Mouse (Mus musculus) bone marrow macrophage, adult 2 months (primary cell): ENCODE results near the gene Eps8. TPM values are rescaled to one million over a fixed set of nuclear protein-coding genes. Genes with fewer than 3 reads are reported as not detected.

Source experiments
- H3K27ac ChIP-seq: 2 replicates; pipeline ENCODE4 v1.5.1; 2012; ENCODE audit warnings: low read depth, low read length; ENCODE audit not compliant: insufficient read depth
- H3K4me1 ChIP-seq: 2 replicates; pipeline ENCODE4 v1.6.1; 2012; ENCODE audit warnings: low read length; ENCODE audit not compliant: control insufficient read depth, insufficient read depth
- H3K4me3 ChIP-seq: 2 replicates; pipeline ENCODE4 v1.5.1; 2012; ENCODE audit warnings: mild to moderate bottlenecking, low read length, moderate library complexity; ENCODE audit not compliant: insufficient read depth
- CTCF ChIP-seq: IDR thresholded peaks from 2 replicates; pipeline ENCODE4 v1.5.1; 2012; ENCODE audit warnings: low read depth, mild to moderate bottlenecking, low read length, moderate library complexity
- POLR2A ChIP-seq: IDR thresholded peaks from 2 replicates; pipeline ENCODE4 v1.6.1; 2012; ENCODE audit warnings: mild to moderate bottlenecking, low read depth, low read length, borderline replicate concordance
- polyA plus RNA-seq: library from polyadenylated mRNA; stranded (reverse); fragments of >200 nt; gene quantifications from 2 replicates; pipeline ENCODE4 v1.2.4, GENCODE M21; 2012; ENCODE audit not compliant: missing spikeins, insufficient read depth, insufficient read length

Eps8 gene
- polyA plus RNA-seq, 1 experiment: 9.0 TPM

DNA sequence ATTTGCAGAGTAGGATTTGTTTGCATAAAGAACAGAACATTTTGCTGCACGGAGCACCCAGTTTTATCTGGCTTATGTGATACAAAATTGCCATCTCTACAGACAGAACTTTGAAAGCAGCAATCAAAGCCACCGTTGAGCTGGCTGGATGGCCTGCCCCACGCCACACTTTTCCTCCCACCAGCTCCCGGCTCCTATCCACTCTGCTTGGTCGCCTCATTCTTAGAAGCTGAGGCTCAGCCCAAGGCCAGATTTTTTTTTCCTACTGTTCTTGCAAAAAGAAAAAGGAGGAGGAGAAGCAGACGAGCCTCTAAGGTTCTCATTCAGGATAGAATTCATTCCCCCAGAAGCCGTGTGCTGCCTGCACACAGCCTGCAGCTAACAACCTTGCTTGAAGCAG is 80.8 kb downstream of the Eps8 start:
- Histone ChIP-seq H3K4me1 (peaks cover 55% of the 10 kb centered on the region), H3K27ac (no peak overlapping the region), H3K4me3 (no peak overlapping the region)
- TF ChIP-seq POLR2A: no peak
- no peak for TF ChIP-seq CTCF

DNA sequence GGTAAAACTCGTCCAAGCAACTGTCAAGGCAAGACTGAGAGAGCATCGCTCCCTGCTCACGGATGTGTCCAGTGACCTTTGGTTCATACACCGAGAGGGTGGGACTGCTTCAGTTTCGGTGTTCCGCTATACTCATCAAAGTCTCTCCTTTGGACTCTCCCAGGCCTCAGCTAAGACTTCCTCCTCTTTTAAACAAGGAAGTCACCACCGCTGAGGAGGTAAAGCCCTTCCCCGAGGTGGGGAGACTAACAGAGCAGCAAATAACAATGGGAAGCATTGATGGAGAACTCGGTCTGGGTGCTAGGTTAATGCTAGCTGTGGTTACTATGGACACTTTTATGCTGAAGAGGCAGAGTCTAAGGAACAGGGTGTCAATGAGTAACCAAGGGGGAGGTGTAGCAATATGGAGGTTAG is 84.0 kb downstream of the Eps8 start:
- H3K27ac ChIP-seq: peak overlapping the region; percentile 55
- TF ChIP-seq POLR2A (no peak), CTCF (no peak)
- H3K4me1 ChIP-seq: peaks cover 41% of the 10 kb centered on the region
- peak overlapping the region; percentile 50 for H3K4me3 ChIP-seq

DNA sequence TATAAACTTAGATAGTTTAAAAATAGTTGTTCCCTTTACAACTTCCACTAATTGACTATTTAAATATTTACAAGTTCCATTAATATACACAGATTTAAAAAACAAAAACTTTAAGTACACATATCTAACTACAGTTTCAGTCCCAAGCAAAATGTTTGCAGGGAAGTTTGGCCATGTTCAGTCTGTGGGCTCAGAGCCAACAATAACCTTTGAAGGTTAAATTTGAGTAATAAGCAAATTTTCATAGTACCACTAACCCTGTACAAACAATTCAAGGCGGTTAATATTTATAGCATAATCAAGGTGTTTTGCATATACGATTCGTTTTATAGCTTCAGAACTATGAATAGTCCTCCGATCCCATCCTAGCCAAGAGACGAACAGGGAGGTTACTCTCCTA is 84.7 kb downstream of the Eps8 start:
- peak overlapping the region; percentile 50 for H3K4me3 ChIP-seq
- peak overlapping the region; percentile 55 for H3K27ac ChIP-seq
- TF ChIP-seq CTCF: no peak
- no peak for TF ChIP-seq POLR2A
- H3K4me1 ChIP-seq: peaks cover 41% of the 10 kb centered on the region

DNA sequence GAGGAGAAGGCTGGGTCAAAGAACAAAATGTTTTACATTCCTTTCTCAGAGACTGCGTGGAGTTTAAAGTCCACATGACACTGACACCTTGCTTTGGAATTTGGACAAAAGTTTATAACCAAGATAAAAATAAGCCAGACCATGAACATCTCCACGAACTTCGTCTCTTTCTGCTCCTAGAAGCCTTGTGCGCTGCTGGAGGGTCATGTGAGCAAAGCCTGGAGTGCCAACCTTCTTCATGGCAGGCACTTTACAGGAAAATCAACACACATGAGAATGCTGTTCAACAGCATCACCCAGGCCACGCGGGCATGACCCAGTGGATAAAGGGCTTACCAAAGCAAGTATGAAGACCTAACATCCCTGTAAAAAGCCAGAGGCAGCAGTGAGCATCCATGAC is 85.6 kb downstream of the Eps8 start:
- Histone ChIP-seq H3K4me1 (peaks cover 37% of the 10 kb centered on the region), H3K4me3 (no peak overlapping the region), H3K27ac (no peak overlapping the region)
- TF ChIP-seq CTCF (no peak), POLR2A (no peak)

DNA sequence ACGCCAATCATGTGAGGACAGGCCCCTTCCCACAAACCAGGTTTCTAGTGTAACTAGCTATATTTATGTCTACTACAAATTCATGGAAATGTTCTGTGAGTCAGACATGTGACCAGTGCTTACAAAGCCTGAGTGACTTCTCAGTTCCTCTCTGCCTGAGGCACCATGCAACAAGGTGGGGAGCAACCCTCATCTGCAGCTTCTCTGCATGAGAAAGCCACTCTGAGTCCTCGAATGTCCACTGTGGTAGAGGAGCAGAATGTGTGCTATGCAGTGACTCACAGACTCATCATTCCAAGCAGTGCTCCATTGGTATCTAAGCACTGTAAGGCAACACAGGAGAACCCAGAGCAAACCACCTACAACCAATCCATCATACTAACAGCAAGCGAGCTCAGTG is 88.8 kb downstream of the Eps8 start:
- Histone ChIP-seq H3K4me1 (peaks cover 40% of the 10 kb centered on the region), H3K27ac (peak overlapping the region; percentile 89), H3K4me3 (no peak overlapping the region)
- TF ChIP-seq POLR2A: no peak
- TF ChIP-seq CTCF: no peak

DNA sequence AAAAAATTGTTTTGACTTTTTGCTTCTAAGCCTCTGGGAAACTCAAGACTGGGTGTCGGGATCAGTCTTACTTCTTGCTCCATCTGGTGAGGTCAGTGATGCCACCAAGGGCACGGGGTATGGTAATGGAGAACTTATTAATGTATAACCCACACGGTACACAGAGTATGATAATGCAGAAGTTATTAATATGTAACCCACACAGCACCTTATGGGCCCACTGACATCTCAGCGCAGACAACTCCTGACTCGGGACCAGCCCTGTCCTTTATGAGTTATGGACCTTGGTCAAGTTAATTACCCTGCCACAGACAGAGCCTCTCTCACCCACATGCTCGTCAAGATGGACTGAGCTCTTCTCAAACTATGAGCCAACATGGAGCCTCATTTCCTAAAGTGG is 89.2 kb downstream of the Eps8 start:
- no peak for TF ChIP-seq POLR2A
- no peak for TF ChIP-seq CTCF
- Histone ChIP-seq H3K27ac (peak overlapping the region; percentile 89), H3K4me3 (no peak overlapping the region), H3K4me1 (peaks cover 40% of the 10 kb centered on the region)

DNA sequence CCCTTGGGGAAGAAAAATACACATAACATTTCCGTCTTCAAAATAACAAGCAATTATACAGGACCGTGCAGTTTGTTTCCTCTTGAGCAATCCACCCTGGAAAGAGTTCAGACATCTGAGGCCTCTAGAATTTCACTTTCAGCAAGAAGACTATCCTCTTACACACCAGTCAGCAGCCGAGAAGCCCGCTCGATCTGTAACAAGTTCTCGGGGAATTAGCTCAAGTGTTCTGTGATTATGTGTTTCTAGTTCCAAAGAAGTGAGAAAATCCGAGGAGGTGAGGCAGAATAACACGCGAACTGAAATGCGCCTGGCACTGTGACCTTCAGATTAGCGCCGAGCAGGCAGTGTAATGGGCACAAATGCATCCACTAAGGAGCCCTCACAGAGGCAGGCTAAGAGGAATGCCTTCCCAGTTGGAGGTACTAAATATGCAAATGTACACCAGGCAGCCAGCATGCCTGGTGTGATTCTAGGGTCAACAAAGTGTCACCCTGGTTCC is 94.3 kb downstream of the Eps8 start:
- H3K27ac ChIP-seq: peak overlapping the region; percentile 98
- H3K4me1 ChIP-seq: peaks cover 54% of the 10 kb centered on the region
- H3K4me3 ChIP-seq: peak overlapping the region; percentile 31
- TF ChIP-seq CTCF (no peak), POLR2A (no peak)

DNA sequence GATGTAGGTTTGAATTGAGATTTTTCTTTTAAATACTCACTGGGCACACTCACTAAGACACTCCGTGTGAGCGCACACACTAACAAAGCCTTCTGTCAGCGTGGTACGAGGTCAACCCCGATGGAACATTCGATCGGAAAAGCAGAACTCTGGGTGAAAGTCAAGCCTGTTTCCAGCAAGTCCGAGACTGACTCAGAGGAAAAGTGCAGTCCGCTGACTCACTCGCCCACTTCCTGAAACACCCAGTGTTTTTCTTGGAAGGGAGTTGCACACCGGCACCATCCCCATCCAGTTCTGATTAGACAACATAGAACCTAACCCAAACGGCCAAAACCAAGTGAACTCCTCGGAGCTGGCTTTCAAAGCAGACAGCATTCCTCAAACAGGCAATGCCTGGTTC is 95.8 kb downstream of the Eps8 start:
- peak overlapping the region; percentile 30 for H3K4me3 ChIP-seq
- peaks cover 54% of the 10 kb centered on the region for H3K4me1 ChIP-seq
- H3K27ac ChIP-seq: peak overlapping the region; percentile 98
- TF ChIP-seq POLR2A: no peak

DNA sequence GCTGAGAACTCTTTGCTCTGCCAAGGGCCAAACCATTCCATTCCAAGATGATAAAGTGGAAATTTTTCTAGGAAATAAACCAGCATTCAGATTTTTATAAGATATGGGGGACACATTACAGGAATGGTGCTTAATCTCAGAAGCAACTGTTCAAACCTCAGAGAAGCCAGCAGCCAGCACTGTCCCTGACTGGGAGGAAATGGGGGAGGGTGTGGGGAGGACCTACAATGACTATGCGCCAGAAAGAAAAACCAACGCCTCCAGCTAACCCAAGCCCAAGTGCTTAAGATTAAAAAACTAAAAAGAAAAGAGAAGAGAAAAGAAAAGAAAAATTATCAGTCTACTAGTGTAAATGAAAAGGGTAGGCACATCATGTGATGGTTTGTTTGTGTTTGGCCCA is 97.0 kb downstream of the Eps8 start:
- H3K4me1 ChIP-seq: peaks cover 54% of the 10 kb centered on the region
- TF ChIP-seq POLR2A (no peak), CTCF (no peak)
- H3K4me3 ChIP-seq: no peak overlapping the region
- peak overlapping the region; percentile 95 for H3K27ac ChIP-seq

DNA sequence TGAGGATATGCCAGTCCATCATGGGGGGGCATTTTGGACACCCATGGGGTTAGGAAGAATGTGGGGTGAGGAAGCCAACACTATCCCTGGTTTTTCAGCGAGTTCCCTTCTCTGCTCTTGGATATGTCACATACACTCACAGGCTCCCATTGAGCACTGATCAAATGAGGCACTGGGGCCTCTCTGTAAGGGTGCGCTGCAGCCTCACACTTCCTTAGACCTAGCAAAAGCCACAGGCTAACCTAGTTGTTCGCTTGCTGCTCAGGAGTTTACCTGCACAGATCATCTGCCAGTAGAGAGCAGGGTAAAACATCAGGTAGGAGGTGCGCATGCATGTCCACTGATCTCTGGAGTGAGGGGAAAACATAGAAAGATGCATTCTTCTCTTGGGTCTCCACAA is 97.5 kb downstream of the Eps8 start:
- H3K4me1 ChIP-seq: peaks cover 54% of the 10 kb centered on the region
- TF ChIP-seq POLR2A (no peak), CTCF (no peak)

DNA sequence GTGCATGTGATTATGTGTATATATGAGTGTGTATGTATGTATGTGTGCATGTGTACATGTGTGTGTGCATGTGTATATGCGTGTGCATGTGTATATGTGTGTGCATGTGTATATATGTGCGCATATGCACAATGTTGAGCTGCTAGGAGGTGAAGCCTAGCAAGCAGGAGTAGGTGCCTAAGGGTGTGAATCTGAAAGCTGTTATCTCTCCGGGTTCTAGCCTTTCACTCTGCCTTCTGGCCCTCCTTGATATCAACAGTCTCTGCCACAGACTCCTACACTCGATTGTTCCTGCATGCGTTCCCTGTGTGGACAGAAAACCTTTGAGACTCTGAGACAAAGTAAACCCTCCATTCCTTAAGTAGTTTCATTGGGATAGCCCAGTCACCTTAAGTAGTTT is 98.0 kb downstream of the Eps8 start:
- TF ChIP-seq CTCF (no peak), POLR2A (no peak)
- Histone ChIP-seq H3K4me1 (peaks cover 49% of the 10 kb centered on the region), H3K4me3 (no peak overlapping the region), H3K27ac (no peak overlapping the region)

More for the DNA sequence above, 97.5 kb downstream of the Eps8 start:
- Histone ChIP-seq H3K27ac (no peak overlapping the region), H3K4me3 (no peak overlapping the region)

DNA sequence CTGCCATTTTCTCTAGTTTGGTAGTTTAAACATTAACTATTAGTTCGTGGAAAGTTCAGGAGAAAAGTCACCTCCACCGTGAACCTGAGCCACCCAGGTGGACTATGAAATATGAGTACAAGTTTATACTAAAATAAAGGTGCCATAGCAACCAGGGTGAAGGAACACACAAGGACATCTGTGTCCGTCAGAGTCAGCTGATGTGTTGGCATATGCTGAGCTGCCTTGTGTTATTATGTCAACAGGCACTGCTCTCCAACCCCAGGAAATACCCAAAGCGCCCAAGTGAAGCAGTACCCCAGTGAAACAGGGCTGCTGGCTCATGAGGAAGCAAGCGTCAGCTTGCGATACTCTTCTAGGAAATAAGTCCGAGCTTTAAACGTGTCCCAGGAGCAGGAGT is 104.5 kb downstream of the Eps8 start:
- peaks cover 10% of the 10 kb centered on the region for H3K4me1 ChIP-seq
- TF ChIP-seq CTCF (no peak), POLR2A (no peak)

More for the DNA sequence above, 104.5 kb downstream of the Eps8 start:
- no peak overlapping the region for H3K27ac ChIP-seq
- no peak overlapping the region for H3K4me3 ChIP-seq
